Mouse (Mus musculus): ENCODE results near the gene Tdo2.

The Tdo2 gene

DNA sequence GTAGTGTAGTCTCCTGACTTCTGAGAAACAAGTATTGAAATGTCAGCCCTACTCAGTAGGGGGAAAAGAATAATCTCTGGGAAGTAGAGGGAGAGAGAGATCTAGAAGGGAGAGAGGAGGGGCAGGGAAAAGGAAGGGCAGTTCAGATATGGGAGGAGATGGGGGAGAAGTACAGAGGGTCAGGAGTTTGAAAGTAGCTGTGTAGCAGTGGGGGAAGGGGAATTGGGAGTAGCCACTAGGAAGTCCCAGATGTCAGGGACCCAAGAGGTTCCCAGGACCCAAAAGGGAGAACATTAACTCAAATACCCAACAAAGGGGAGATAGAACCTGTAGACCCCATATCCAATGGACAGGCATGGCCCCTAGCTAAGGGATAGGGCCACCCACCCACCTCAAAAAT is at the start of gene Tdo2:
TSS of gene Tdo2 (minus strand) at position 101 of the 400 bp plus-strand sequence.
- in situ Hi-C loops (cut with MseI, MboI), result no loop called here

GRCm38 (mm10) chr3:82023065-82023464 is 47.1 kb upstream of the Tdo2 start:
- in situ Hi-C loops (cut with MseI, MboI), result no loop called here

- in situ Hi-C loops (cut with MseI, MboI), result no loop called here
Measured at GRCm38 (mm10) chr3:82022421-82022920, 46.5 kb upstream of the Tdo2 start.

DNA sequence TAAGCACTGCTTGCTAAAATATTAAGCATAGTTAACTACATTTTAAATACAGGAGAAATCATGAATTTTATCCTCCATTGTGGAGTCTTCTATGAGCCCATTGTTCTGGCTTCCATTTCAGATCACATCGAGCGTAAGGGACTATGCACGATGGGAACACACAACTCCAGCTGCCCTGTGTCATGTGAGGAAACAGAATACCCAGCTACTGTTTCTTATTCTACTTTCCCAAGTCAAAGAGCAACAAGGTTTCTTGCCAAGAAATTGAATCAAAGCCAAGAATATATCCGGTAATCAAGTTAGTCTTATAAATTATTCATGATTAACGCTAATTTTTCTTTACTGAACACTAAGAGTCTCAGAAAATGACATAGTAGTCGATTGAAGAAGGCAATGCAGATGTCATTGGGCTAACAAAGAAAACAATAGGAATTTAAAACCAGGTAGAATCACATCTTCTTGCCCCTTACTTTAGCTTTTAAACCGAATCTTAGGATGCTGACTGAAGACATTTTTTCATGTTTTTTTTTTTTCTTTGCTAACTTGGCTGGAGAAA is 38.2 kb upstream of the Tdo2 start:
- in situ Hi-C loops (cut with MseI, MboI), result no loop called here

DNA sequence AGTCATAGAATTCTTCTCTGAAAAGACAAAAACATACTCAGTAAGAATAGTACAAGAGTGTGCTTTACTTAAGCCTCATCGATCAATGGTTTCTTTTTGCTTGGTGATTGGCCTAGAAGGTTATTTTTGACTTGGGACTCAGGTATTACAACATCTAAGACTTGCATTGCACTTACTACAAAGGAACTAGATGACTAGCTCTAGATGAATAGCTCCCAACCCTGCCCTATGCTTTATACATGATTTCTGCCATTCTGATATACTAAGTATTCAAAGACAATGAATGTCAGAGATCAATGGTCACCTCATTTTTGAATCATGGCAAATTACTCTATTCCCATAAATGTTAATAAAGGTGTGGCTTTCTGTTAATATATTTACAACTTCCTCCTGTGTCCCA is 31.0 kb upstream of the Tdo2 start:
- in situ Hi-C loops (cut with MseI, MboI), result no loop called here

DNA sequence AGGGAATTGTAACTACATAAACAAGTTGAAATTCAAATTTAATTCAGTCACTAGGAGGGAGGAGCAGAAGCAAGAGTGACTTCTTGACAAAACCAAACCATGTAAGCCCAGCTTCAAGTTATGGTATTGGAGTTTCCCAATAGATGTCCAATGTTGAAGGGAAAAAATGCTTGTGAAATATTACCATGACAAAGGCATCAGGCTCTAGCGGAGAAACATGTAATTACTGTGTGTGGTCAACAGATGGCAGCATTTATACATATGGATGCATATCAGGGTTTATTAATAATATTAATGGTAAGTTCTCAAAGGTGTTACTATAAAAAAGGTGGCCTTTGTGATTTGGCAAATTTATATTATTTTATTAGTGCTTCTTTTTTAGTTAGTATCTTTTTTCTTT is 20.0 kb upstream of the Tdo2 start:
- in situ Hi-C loops (cut with MseI, MboI), result no loop called here

DNA sequence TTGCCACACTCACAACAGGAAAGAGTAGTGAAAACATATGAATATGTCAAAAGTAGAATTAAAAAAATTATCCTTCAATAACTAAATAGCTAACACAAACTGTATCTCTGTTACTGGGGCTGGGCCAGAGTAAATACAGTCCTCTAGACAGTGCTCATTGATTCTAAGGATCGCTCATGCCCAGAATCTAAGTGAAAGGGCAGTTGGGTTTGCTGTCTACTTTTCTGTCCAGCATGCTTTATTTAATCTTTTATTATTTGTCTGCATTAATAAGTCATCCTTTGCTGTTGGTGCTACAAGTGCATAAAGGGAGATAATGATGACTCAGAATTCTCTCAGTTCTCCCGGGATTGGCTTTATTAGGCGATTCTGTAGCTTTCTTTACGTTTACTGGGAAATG is 19.4 kb upstream of the Tdo2 start:
- in situ Hi-C loops (cut with MseI, MboI), result no loop called here

GRCm38 (mm10) chr3:81990531-81990930 is 14.5 kb upstream of the Tdo2 start:
- in situ Hi-C loops (cut with MseI, MboI), result no loop called here

- in situ Hi-C loops (cut with MseI, MboI), result no loop called here
Measured at GRCm38 (mm10) chr3:81989692-81990141, 13.7 kb upstream of the Tdo2 start.

DNA sequence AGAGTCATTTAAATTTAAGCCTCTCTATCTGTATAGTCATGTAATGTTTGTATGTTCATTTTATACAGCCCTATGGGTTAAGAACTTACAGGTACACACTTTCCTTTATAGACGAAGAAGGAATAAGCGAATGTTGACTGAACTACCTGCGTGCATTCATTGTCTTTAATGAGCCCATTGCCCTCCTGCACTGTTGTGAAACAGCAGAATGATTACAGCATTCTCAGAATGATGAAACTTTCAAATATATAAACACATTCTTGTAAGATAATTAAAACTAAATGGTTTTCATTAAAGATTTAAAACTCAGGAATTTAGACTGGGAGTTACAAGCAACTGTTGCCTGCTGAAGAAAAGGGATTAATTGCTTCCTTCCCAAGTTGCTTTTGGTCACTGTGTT is 11.6 kb upstream of the Tdo2 start:
- in situ Hi-C loops (cut with MseI, MboI), result no loop called here

DNA sequence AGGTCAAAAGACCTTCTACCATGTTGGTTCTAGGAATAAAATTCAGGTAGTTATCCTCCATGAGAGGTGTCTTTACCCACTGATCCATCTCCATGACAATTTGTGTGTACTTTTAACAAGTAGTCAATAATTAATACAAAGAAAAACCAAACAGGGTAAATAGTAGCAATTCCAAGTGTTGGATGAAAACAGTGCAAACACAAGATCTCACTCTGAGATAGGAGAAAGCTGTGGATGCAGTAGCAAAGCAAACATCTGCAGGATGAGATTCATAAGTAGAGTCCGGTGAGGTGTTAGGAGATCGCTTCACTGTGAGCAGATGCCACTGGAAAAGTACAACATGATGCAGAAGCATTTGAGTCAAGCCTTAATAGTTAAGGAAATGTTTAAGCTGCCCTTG is 10.1 kb upstream of the Tdo2 start:
- in situ Hi-C loops (cut with MseI, MboI), result no loop called here

GRCm38 (mm10) chr3:81985100-81985499 is 9.1 kb upstream of the Tdo2 start:
- in situ Hi-C loops (cut with MseI, MboI), result no loop called here

GRCm38 (mm10) chr3:81983120-81983895 is 7.3 kb upstream of the Tdo2 start:
- in situ Hi-C loops (cut with MseI, MboI), result no loop called here

DNA sequence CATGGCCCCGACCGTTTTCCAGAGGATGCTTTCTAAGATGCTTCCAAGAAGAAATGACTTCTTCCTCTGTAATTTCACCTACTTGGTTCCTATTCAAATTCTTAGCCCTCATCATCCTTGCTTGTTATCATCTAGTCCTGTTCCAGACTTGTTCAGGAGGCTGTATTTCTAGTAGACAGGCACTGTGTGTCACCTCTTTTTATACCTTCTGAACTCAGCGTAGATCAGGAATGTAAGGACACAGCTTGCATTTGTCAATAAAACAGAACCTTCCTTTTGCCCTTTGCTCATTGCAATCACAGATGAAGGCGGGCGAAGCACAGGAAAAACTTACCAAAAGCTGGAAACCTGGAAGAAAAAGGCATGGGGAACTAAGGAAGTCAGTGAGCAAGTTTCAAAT is 6.0 kb upstream of the Tdo2 start, which contains the start of gene Asic5:
TSS of gene Asic5 (plus strand) at position 301 of the 400 bp plus-strand sequence.
- in situ Hi-C loops (cut with MseI, MboI), result no loop called here

DNA sequence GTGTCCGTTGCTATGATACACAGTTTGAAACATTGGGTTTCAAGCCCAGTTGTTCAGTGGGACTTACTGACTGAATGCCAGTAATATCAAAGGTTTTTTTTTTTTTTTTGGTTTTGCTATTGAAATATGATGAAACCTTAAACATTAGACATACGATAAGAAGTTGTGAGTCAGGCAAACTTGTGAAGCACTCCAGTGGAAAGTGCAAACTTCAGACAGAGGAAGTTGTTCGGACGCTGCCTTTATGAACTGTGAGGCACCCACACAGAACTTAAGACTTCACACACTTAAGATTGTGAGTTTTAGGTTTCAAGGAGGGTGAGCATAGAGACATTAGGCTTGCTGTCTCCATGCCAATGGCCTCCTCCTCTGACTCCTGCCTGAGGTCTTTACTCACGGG is 5.6 kb upstream of the Tdo2 start:
- in situ Hi-C loops (cut with MseI, MboI), result no loop called here

- in situ Hi-C loops (cut with MseI, MboI), result no loop called here
Measured at GRCm38 (mm10) chr3:81975607-81976006, 395 bp downstream of the Tdo2 start.

DNA sequence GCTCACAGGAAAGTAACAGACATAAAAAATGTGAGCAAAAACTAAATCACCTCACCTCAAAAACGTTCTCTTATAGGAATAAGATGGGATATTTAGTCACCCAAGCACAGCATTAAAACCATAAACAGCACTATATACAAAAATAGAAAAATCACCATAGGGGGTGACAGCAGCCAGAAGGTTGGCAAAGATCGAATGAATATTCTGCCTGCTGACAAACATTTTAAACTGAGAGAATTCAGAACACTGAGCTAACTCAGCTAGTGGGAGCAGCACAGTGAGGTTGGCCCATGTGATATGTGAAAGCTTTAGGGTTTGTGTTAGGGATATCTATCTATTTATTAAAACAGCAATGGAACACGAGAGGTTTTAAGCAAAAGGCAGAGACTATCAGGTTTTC is 11.4 kb downstream of the Tdo2 start:
- in situ Hi-C loops (cut with MseI, MboI), result no loop called here

DNA sequence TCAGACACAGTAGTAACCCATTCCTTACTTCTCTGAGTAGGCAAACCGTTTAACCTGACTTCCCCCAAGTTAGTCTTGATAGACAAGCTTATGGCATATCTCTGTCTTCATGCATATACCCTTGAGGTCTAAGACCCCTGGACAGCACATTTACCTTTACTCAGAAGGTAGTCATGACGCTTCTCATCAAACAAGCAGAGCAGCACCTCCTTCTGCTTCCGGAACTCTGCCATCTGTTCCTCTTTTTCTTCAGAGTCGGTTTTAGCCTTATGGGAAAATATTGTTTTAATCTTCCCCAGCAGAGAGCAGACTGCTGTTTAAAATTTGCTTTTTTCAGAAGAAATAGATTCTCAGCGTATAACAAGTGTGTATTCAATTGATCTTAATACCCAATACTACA is 12.2 kb downstream of the Tdo2 start:
- in situ Hi-C loops (cut with MseI, MboI), result no loop called here

DNA sequence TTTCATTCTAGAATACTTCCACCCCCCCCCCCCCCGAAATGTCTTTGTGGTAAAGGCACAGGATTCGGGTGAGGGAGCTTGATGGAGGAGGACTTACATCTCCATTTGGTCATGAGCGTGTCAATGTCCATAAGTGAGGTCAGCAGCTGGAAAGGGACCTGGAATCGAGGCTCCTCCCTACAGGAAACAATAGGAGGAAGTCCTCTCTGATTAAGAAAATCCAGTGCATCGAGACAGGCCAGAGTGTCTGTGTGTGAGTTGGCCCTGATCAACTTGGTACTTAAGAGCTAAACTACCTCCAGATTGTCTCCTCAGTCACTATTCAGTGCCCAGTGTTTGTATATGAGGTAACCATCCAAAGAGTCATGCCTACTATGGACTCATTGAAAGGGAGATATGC is 14.7 kb downstream of the Tdo2 start:
- in situ Hi-C loops (cut with MseI, MboI), result no loop called here

- in situ Hi-C loops (cut with MseI, MboI), result no loop called here
Measured at GRCm38 (mm10) chr3:81957484-81957883, 18.5 kb downstream of the Tdo2 start.

GRCm38 (mm10) chr3:81951785-81952184 is 24.2 kb downstream of the Tdo2 start:
- in situ Hi-C loops (cut with MseI, MboI), result no loop called here

DNA sequence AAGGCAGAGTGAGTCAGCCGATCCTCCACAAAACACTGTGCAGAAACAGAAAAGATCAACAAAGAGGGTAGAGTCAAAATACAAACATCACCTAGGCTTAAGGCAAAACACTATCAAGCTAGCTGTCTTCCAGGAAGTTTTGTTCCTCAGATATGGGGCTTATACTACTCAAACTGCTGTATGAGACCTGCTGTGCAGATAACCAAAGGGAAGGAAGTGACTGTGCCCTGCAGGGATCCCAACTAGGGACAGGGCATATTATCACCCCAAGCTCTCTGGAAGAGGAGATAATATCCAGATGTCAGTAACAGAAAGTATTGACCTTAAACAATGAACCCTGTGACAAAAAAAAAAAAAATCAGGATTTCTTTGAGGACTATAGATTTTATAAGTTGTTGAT is 27.0 kb downstream of the Tdo2 start:
- in situ Hi-C loops (cut with MseI, MboI), result no loop called here

DNA sequence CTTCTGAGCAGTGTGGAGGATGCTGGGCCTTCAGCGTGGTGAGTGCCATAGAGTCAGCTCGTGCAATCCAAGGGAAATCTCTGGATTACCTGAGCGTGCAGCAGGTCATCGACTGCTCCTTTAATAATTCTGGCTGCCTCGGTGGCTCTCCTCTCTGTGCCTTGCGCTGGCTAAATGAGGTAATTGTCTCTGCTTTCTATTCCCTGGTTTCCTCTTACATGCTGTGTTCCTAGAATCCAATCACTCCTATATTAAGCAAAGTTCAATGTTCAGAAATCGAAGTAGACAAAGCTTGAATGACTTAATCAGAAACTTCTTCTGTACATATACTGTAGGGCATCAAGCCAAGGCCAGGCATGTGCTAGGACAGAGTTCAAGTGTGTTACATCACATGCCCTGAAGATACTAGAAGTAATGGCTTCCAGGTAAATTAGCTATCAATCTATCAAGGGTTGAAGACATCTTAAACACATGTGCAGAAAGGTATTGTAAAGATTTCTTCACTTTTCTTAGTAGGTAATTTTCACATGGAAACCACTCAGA is 31.1 kb downstream of the Tdo2 start:
- in situ Hi-C loops (cut with MseI, MboI), result no loop called here

Measured in mouse trophoblast stem cell (cell line).